Mouse (Mus musculus): ENCODE data around the gene Clasp2.

DNA sequence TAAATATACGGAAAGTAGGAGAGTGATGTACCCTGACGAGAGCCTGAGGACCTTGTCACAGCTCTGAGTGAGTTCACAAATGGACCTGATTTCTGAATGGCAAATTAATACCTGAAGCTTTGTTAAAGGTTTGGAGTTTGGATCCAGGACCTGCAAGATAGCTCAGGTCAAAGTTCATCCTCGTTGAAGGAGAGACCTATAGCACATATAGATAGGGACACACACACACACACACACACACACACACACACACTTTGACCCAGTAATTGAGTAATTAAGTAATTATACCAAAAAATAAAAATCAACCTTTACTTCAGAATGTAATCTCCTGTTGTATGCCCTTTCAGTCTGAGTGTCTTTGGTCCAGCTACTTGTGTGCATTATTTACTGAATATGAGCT, 114.2 kb downstream of the Clasp2 start:
- no peak for TF ChIP-seq MAX (IDR thresholded peaks at IDR 0.05; ENCODE audit: low read length)
- TF ChIP-seq EP300 (IDR thresholded peaks at IDR 0.05; ENCODE audit: low read depth in 1 of 2, low read length in 2 of 2) = no peak
- TF ChIP-seq TBP (IDR thresholded peaks at IDR 0.05; ENCODE audit: low read depth, low read length) = no peak

Data from MEL (cell line).